Mouse (Mus musculus): ENCODE measurements around the gene Igf2bp1.

GRCm38 (mm10) chr11:95988533-95988932 lies 17.2 kb downstream of the Igf2bp1 start:
- no peak for TF ChIP-seq EP300 (IDR thresholded peaks at IDR 0.05; ENCODE audit: insufficient read depth, low read depth, low read length)
- TF ChIP-seq CTCF (IDR thresholded peaks at IDR 0.05) = no peak
- no peak for TF ChIP-seq POLR2A (IDR thresholded peaks at IDR 0.05; ENCODE audit: insufficient read depth, low read depth, low read length)
